Mouse (Mus musculus): ENCODE measurements around the gene Tas2r113. TPM values are rescaled to one million over a fixed set of nuclear protein-coding genes. Genes with fewer than 3 reads are reported as not detected.
"Not testable (repeated sequence)": the region's sequence is repeated elsewhere in the genome, so short reads cannot be mapped to it uniquely, and the experiment has no call there.

Gene Tas2r113
- polyA plus RNA-seq (2015; fragmentation: Nextera tagmentation; extraction: Ambion mirVana), result not detected in 2 replicates

DNA sequence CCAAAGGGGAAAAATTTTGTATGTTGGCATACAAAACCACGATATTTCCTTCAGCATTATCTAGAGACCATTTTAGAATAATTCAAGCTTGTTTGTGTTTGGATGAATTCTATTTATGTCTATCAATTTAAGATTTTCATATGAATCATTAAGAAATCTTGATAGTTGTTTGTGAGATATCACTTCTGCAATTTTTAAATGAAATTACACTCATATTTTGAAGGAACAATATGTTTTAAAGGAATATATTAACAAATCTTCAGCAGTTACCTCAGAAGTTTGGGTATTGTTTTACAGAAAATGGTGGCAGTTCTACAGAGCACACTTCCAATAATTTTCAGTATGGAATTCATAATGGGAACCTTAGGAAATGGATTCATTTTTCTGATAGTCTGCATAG lies at the start of gene Tas2r113:
Tas2r113 (plus strand) TSS at position 301 of the 400 bp plus-strand sequence.
- Histone ChIP-seq H3K36me3 (no peaks in the 10 kb centered on the region), H3K9ac (no peak within 1 kb of the TSS), H3K27me3 (no peaks in the 10 kb centered on the region), H3K4me2 (no peak within 1 kb of the TSS), H3K4me3 (no peak within 1 kb of the TSS), H3K27ac (no peak within 1 kb of the TSS), H3K9me3 (no peaks in the 10 kb centered on the region), H3K4me1 (no peaks in the 10 kb centered on the region)
- WGBS, result 62% methylated on average over 1 of the region's 1 CpGs
- no peak for ATAC-seq (ENCODE audit: borderline replicate concordance, extremely low read depth, low FRiP score, low TSS enrichment)

DNA sequence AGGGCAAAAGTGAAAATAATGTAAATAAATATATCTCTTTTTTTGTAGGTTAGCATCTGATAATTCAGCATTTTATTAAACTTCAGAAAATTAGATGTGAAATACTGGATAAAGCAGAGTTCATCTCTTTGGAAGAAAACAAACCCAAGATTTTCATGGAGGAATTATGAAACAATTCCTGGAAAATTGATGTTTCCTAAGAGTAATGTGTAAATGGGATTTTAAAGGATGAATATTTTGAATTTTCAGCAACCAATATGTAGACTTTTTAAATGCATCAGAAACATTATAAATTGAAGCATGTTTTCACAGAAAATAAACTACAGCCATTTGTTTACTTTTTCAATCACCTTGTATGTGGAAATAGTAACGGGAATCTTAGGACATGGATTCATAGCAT lies 46.0 kb upstream of the Tas2r113 start, which contains the start of gene Tas2r123:
Tas2r123 (plus strand) TSS at position 301 of the 400 bp plus-strand sequence.
- no peak within 1 kb of the TSS for H3K4me3 ChIP-seq
- no peak for ATAC-seq (ENCODE audit: borderline replicate concordance, extremely low read depth, low FRiP score, low TSS enrichment)
- no peak within 1 kb of the TSS for H3K27ac ChIP-seq
- no peak within 1 kb of the TSS for H3K9ac ChIP-seq
- no peaks in the 10 kb centered on the region for H3K27me3 ChIP-seq
- H3K9me3 ChIP-seq, result no peaks in the 10 kb centered on the region
- H3K4me1 ChIP-seq, result no peaks in the 10 kb centered on the region
- H3K36me3 ChIP-seq, result no peaks in the 10 kb centered on the region
- WGBS, result 58% methylated on average over 1 of the region's 1 CpGs
- no peak within 1 kb of the TSS for H3K4me2 ChIP-seq

DNA sequence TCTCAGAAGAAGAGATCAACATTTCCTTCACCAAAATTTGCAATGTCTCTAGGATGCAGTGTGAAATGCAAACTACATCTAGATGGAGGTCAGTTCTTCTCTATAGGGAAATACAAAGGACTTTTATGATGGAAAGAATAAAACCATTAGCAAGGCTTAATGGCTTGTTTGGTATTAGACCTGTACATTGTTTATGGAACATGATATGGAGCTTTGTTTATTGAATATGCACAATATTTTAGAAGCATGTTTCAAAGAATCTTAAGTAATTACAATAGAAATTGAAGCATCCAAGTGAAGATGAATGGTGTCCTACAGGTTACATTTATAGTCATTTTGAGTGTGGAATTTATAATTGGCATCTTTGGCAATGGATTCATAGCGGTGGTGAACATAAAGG lies 37.7 kb upstream of the Tas2r113 start, which contains the start of gene Tas2r116:
Tas2r116 (plus strand) TSS at position 301 of the 400 bp plus-strand sequence.
- H3K27me3 ChIP-seq, result no peaks in the 10 kb centered on the region
- no peak within 1 kb of the TSS for H3K4me3 ChIP-seq
- H3K4me2 ChIP-seq, result no peak within 1 kb of the TSS
- H3K9me3 ChIP-seq, result no peaks in the 10 kb centered on the region
- H3K27ac ChIP-seq, result no peak within 1 kb of the TSS
- ATAC-seq (ENCODE audit: borderline replicate concordance, extremely low read depth, low FRiP score, low TSS enrichment), result no peak
- H3K36me3 ChIP-seq, result no peaks in the 10 kb centered on the region
- no peak within 1 kb of the TSS for H3K9ac ChIP-seq
- WGBS, result 71% methylated on average over 1 of the region's 1 CpGs
- H3K4me1 ChIP-seq, result no peaks in the 10 kb centered on the region

DNA sequence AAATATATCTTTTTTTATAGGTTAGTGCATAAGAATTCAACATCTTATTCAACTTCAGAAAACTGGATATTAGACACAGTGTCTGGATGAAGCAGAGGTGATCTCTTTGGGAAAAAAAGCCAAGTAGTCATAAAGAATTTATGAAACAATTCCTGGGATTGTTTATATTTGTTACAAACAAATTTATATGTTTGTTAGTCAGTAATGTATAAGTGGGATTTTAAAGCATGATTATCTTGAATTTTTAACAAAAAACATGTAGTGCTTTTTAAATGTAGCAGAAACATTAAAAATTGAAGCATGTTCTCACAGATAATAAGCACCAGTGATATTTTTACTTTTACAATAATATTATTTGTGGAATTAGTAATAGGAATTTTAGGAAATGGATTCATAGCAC lies 25.1 kb upstream of the Tas2r113 start, which contains the start of gene Tas2r110:
Tas2r110 (plus strand) TSS at position 301 of the 400 bp plus-strand sequence.
- Histone ChIP-seq H3K4me1 (no peaks in the 10 kb centered on the region), H3K9me3 (no peaks in the 10 kb centered on the region), H3K36me3 (no peaks in the 10 kb centered on the region), H3K4me3 (no peak within 1 kb of the TSS), H3K27me3 (no peaks in the 10 kb centered on the region), H3K4me2 (no peak within 1 kb of the TSS), H3K9ac (no peak within 1 kb of the TSS), H3K27ac (no peak within 1 kb of the TSS)
- ATAC-seq (ENCODE audit: borderline replicate concordance, extremely low read depth, low FRiP score, low TSS enrichment), result no peak

DNA sequence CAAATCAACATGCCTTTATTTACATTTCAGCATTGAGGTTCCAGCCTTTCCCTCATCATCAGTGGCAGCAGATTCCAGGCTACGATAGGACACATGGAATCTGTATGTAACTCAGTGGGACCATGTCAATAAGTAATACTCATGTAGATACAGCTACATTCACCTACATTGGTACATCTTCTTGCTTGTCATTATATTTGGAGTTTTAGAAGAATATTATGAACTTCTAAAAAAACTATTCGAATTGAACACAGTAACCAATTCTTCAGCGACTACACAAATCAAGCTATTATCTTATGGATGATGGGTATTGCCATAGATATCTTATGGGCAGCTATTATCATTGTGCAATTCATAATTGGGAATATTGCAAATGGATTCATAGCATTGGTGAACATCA lies 16.5 kb downstream of the Tas2r113 start, which contains the start of gene Tas2r125:
Tas2r125 (plus strand) TSS at position 301 of the 400 bp plus-strand sequence.
- Histone ChIP-seq H3K9ac (no peak within 1 kb of the TSS), H3K36me3 (no peaks in the 10 kb centered on the region), H3K4me1 (no peaks in the 10 kb centered on the region), H3K4me3 (no peak within 1 kb of the TSS), H3K27ac (no peak within 1 kb of the TSS), H3K27me3 (no peaks in the 10 kb centered on the region), H3K4me2 (no peak within 1 kb of the TSS), H3K9me3 (no peaks in the 10 kb centered on the region)
- ATAC-seq (ENCODE audit: borderline replicate concordance, extremely low read depth, low FRiP score, low TSS enrichment), result no peak
- 83% methylated on average over 3 of the region's 3 CpGs for WGBS

DNA sequence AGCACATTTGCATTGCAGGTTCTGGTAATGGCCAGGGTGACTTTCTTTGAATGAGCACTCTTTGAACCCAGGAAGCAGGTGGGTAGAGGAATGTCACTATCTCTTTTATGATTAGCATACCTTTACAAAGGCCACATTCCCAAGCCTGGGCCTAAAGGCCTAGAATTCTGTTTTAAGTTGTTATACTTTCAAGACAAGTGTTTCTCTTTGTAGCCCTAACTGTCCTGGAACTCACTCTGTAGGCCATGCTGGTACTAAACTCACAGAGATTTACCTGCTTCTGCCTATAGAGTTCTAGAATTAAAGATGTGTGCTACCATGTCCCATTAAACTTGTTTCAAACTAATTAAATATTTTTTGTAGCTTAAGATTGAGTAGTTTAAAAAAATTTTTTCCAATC lies 48.6 kb downstream of the Tas2r113 start:
- not testable (repeated sequence) for H3K27me3 ChIP-seq; H3K4me2 ChIP-seq; H3K4me3 ChIP-seq; H3K9ac ChIP-seq; H3K36me3 ChIP-seq; H3K27ac ChIP-seq; H3K4me1 ChIP-seq; H3K9me3 ChIP-seq; ATAC-seq (ENCODE audit: borderline replicate concordance, extremely low read depth, low FRiP score, low TSS enrichment)

Other genes starting within 250 kb of the Tas2r113 start
- gene A630073D07Rik, start 241.5 kb upstream of the Tas2r113 start, polyA plus RNA-seq (2015; fragmentation: Nextera tagmentation; extraction: Ambion mirVana), result not detected in 2 replicates
- not detected in 2 replicates for gene Tas2r120, start 236.1 kb upstream of the Tas2r113 start, polyA plus RNA-seq (2015; fragmentation: Nextera tagmentation; extraction: Ambion mirVana)
- gene Tas2r121, start 192.0 kb upstream of the Tas2r113 start, polyA plus RNA-seq (2015; fragmentation: Nextera tagmentation; extraction: Ambion mirVana), result not detected in 2 replicates
- gene Tas2r122, start 181.1 kb upstream of the Tas2r113 start, polyA plus RNA-seq (2015; fragmentation: Nextera tagmentation; extraction: Ambion mirVana), result not detected in 2 replicates
- gene Tas2r115, start 155.0 kb upstream of the Tas2r113 start, polyA plus RNA-seq (2015; fragmentation: Nextera tagmentation; extraction: Ambion mirVana), result not detected in 2 replicates
- not detected in 2 replicates for gene Tas2r124, start 138.3 kb upstream of the Tas2r113 start, polyA plus RNA-seq (2015; fragmentation: Nextera tagmentation; extraction: Ambion mirVana)
- not detected in 2 replicates for gene Tas2r102, start 130.9 kb upstream of the Tas2r113 start, polyA plus RNA-seq (2015; fragmentation: Nextera tagmentation; extraction: Ambion mirVana)
- gene Tas2r136, start 114.8 kb upstream of the Tas2r113 start, polyA plus RNA-seq (2015; fragmentation: Nextera tagmentation; extraction: Ambion mirVana), result not detected in 2 replicates
- not detected in 2 replicates for gene Tas2r117, start 90.2 kb upstream of the Tas2r113 start, polyA plus RNA-seq (2015; fragmentation: Nextera tagmentation; extraction: Ambion mirVana)
- not detected in 2 replicates for gene Tas2r123, start 45.9 kb upstream of the Tas2r113 start, polyA plus RNA-seq (2015; fragmentation: Nextera tagmentation; extraction: Ambion mirVana)
- gene Tas2r116, start 37.6 kb upstream of the Tas2r113 start, polyA plus RNA-seq (2015; fragmentation: Nextera tagmentation; extraction: Ambion mirVana), result not detected in 2 replicates
- gene Tas2r110, start 25.0 kb upstream of the Tas2r113 start, polyA plus RNA-seq (2015; fragmentation: Nextera tagmentation; extraction: Ambion mirVana), result not detected in 2 replicates
- gene Tas2r125, start 16.6 kb downstream of the Tas2r113 start, polyA plus RNA-seq (2015; fragmentation: Nextera tagmentation; extraction: Ambion mirVana), result not detected in 2 replicates
- not detected in 2 replicates for gene Tas2r129, start 58.1 kb downstream of the Tas2r113 start, polyA plus RNA-seq (2015; fragmentation: Nextera tagmentation; extraction: Ambion mirVana)
- gene Tas2r131, start 64.9 kb downstream of the Tas2r113 start, polyA plus RNA-seq (2015; fragmentation: Nextera tagmentation; extraction: Ambion mirVana), result not detected in 2 replicates
- gene Tas2r109, start 88.0 kb downstream of the Tas2r113 start, polyA plus RNA-seq (2015; fragmentation: Nextera tagmentation; extraction: Ambion mirVana), result not detected in 2 replicates
- gene Tas2r103, start 144.1 kb downstream of the Tas2r113 start, polyA plus RNA-seq (2015; fragmentation: Nextera tagmentation; extraction: Ambion mirVana), result not detected in 2 replicates
- not detected in 2 replicates for gene Tas2r140, start 162.8 kb downstream of the Tas2r113 start, polyA plus RNA-seq (2015; fragmentation: Nextera tagmentation; extraction: Ambion mirVana)
- gene Smim10l1, start 211.9 kb downstream of the Tas2r113 start, polyA plus RNA-seq (2015; fragmentation: Nextera tagmentation; extraction: Ambion mirVana), result 79.6 and 79.8 TPM in 2 replicates